Mouse (Mus musculus): ENCODE data around the gene Gpr152.

Gene Gpr152

DNA sequence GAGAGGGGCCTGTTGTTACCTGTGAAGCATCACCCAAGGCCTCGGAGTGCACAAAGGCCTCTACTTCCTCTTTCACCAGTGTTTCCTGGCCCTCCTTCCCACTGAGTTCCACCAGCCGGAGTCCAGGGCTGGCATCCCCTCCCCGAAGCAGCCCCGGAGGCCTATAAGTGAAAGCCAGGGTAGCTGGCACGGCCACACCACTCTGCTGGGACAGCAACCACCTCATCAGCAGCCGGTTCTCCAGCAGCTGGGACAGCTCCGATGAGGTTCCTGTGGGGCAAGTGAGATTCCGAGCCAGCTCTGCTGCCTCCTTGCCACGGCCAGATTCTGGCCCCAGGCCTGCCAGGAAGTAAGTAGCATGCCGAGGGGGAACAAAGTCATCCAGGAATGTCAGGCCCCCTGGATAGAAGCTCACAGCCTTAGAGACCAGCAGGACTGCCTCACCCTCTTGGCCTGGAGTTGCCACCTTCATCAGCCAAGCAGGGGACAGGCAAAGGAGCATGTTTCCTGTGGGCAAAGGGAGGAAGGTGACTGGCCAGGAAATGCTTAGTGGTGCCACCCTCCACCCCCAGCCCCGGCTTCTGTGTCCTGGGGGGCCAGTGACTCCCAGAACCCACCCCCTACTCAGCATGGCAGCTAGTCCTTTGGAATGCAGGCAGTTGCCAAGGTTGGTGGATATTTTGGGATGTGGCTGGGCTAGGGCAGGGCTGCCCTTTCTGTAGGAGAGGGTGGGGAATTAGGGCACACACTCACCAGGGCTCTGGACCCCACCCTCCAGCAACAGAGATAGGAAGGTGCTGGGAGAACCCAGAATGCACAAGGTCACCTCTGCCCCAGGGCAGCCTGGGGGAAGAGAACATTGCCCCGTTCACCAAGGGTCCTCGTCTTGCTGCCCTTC lies 32.1 kb downstream of the Gpr152 start:
- DNase-seq (ENCODE audit: low spot score): no peak

DNA sequence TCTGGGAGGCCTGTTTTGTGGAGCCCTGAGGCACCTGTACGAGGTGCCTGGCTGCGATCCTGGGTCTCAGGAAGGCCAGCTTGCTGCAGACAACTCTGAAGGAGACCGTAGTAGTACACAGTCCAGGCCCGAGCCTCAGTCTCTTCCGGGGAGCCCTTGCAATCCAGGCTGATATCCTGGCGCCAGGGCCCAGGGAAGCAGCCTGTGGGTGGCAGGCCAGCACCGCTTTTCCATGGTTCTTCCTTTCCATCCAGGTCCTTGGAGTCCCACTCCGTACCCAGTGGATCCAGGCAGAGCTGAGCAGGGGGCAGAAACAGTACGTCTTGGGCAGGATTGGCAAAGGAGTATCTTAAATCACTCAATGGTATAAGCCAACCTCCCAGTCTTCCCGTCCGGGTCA lies 33.3 kb downstream of the Gpr152 start:
- DNase-seq (ENCODE audit: low spot score): no peak

DNA sequence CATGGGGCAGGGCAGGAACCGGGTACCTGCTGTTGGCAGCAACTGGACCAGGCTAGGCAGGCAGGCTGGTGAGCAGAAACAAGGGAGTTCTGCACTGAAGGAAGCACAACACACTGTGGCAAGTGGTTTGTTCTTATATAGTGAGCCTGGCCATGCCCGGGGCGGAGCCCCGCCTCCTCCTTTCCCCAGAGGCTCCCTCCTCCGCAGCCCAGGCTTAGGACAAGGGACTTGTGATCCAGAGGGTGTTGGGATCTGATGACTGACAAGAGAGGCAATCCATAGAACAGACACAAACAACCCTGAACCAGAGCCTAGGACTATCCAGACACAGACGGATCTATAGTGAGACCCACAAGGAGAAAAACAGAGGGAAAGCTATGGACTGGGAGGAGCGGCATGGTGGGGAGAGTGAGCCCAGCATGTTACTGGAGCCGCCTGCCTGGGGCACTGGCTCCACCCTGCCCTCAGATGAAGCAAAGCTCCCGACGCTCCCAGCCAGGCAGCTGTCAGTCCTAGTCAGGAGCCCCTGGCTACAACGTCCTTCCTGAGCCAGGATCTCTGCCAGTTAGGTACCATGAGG lies 35.9 kb downstream of the Gpr152 start, which contains the start of gene Carns1:
Carns1 (minus strand) TSS at position 112 of the 580 bp plus-strand sequence.
- no peak for DNase-seq (ENCODE audit: low spot score)

DNA sequence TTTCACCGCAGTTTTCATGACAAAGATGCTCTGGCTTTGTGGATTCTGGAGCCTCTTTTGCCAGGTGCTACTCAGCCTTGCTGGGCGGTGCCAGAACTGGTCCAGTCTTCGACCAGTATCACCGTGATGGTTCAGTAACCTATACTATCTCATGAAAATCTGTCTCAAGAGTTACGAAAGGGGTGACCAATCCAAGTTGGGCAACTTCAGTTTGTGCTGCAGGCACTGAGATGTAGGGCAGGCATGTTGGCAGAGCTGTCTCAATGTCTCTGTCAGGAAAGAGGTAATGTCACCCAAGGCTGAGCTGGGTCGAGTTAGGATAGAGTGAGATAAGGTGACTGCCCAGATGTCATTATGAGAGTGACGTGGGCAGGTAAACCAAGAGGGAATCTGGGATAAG lies 40.8 kb downstream of the Gpr152 start:
- DNase-seq (ENCODE audit: low spot score): no peak

DNA sequence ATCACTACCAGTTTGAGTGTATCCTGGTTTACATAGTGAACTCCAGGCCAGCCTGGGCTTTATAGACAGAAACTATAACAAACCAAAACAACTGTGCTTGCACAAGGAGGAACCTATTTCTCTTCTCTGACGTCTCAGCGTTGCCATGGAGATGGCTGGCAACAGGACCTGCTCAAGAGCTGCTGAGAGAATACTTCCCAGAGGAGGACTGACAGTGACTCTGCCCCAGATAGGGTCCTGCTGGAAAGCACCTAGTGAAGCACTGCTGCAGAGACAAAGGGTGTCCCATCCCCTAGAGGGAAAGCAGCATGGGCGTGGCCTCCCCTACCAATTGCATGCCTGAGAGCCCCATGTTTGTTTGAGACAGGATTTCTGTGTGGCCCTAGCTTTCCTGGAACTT lies 42.3 kb downstream of the Gpr152 start:
- DNase-seq (ENCODE audit: low spot score): peak; percentile 81

DNA sequence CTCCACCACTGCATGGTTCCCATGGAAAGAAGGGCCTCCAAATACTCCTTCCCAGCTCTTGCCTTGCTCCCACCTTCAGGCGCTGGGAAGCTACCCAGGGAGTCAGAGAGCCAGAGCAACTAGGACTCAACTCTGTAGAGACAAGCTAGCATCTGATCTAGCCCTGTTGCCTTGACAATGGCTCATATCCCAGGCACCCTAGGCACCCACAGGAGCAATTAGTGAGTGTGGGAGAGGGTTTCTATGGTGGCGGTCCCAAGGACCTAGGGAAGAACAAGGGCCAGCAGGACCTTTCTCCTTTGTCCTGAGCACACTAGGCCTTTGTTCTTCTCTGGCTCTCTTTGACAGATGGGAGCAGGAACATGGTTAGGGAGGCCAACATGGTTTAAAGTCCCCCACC lies 44.1 kb downstream of the Gpr152 start:
- DNase-seq (ENCODE audit: low spot score): no peak

DNA sequence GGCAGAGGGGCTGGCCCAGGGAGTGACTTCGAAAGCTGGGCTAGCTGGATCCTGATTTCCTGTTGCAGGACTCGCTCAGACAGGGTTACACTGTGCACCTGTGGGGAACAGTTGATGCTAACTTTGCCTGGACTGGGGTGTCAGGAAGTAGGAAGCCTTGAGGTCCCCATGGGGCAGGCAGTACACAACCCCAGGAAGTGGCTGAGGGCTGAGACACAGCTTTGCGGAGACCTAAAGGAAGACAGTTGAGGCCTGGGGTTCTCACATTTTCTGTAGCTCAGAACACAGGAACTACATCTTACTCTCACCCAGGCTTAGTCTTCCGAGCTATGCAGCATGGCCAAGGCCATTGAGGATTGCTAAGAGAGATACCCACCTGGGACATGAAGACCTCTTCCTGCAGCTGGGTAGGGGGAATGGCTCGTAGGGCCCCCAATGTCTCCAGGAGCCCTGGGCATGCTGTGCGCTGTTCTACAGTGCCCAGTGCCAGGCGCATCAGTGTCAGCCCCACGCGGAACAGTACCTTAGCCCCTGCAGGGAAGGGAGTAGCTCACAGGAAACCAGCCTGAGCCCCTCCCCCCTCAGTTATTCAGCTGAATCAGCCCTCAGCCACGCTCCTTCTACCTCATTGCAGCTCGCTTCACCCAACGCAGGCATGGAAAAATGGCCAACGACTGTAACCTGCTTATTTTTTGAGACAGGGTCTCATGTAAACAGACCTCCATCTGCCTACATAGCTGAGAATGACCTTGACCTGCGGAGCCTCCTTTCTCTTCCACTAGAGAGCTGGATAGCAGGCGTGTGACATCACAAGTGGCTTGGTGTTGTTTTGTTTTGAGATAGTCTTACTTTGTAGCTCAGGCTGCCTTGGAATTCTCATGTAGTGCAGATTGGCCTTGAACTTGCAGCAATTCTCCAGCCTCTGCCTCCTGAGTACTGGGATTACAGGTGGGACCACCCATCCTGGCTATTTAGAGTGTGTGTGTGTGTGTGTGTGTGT lies 45.7 kb downstream of the Gpr152 start:
- peak; percentile 52 for DNase-seq (ENCODE audit: low spot score)

DNA sequence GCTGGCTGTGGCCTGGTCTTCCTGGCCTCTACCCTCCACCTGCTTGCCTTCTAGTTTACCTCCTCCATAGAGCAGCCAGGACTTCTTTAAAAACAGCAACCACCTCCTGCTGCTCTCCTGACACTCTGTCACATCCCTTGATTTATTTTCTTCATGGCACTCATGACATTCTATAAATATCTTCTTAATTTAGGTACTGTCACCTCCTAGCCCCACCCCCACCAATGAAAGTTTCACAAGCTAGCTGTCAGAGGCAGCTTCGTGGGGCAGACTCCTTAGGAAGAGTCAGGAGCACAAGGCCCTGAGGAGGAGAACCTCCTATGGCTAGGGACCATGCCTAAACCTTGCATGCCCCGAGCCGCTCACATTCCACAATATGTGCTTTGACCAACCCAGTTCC lies 47.7 kb downstream of the Gpr152 start:
- no peak for DNase-seq (ENCODE audit: low spot score)

DNA sequence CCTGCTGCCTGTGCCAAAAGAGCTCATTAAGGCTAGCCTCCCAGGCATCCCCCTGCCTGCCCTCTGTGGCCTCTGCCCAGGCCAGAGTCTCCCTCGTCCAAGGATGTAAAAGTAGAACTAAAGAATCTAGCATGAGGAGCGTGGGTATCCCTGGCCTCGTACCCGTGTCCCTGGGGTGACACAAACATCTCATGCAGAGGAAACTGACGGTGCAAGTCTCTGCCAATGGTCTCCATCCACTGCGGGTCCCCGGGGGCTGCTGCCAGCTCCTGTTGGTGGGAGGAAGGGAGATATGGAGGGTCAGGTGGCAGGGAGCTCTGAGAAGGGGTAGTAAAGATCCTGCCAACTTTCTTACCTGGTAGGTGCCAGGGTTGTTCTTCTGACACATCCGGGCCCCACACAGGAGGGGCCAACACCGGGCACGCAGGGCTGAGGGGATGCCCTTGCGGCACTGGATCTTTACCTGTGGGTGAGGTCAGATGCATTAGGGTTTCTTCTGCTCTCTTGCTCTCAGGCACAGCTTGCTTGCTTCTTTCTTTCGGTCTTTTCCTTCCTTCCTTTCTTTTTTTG lies 49.5 kb downstream of the Gpr152 start:
- no peak for DNase-seq (ENCODE audit: low spot score)

DNA sequence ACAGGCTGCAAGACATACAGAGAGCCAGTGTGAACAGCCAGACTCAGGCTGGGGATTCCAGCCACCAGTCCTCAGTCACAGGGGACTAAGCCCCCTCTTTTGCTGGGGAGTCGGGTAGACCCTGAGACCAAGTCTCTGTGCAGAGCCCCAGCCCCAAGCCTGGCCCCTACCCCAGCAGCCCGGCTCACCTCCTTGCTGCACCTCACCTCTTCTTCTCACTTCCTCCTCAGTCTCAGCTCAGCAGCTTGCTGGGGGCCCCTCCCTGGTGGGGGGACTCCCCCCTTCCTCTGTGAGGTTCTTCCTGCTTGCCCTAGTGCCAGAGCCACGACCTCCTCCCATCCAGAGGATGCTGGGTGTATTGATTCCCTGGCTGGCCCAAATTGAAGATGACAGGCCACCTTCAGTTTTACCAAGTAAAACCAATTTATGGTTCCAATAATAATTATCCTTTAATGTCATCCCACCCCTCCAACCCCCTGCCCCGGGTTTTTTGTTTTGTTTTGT lies 51.3 kb downstream of the Gpr152 start, which contains the start of gene Tbc1d10c:
Tbc1d10c (minus strand) TSS at position 454 of the 504 bp plus-strand sequence.
- DNase-seq (ENCODE audit: low spot score): peak; percentile 76

DNA sequence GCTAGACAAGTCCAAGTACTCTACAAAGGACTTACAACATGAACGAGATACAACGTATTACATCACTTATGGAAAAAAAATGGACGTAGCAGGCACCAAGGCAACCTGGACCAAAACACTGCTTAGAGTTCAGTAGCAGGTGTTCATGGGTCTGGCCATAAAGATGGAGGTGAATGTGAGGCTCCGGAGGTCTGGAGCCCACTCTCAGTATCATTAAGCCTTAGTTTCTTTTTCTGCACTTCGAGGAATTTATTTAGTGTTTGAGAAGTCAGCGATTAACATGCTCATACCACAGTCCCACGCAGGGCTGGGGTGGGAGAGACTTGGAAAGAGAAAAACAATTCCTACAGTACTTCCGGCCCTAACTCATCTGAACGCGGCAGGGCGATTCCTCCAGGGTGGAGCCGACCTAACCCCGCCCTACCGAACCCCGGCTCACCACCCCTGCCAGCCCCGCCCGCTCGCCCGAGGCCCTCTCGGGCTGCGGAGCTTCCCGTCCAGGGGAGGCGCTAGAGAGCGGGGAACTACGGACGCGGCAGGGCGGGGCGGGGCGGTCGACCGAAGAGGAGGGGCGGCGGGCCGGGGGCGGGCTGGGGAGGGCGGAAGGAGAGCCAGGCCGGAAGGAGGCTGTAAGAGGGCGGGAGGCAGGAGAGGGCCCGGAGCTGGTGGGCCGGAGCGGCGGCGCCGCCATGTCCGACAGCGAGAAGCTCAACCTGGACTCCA lies 52.1 kb downstream of the Gpr152 start, which contains the start of gene Ppp1ca:
Ppp1ca (plus strand) TSS at position 538 of the 723 bp plus-strand sequence.
- peak; percentile 96 for DNase-seq (ENCODE audit: low spot score)

DNA sequence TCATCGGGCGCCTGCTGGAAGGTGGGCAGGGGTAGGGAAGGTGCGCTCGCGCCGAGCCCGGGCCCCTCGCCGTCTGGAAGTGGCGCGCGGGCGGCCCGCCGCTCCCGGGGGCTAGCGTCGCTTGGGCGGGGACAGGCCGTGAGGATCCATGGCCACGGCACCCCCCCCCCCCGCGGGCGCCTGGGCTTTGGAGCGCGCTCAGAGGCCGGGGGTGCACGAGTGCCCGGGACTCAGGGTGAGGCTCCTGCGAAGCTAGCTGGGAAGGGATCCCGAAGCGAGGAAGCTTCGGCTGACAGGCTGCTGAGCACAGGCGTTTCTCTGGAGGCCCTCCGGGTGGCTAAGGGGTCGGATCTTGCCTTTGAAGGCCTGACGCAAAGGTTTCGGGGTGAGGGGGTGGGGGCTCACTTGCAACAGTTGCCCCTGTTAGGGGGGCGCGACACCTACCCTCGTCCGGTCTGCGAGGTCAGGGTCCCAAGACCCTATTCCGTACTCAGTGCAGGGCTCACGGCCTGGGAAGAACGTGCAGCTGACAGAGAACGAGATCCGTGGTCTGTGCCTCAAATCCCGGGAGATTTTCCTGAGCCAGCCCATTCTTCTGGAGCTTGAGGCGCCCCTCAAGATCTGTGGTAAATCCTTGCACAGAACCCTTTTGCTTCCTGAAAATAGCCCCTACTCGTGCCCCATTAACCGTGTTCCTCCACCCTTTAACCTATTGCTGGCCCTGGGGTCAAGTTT lies 52.8 kb downstream of the Gpr152 start:
- DNase-seq (ENCODE audit: low spot score): no peak

DNA sequence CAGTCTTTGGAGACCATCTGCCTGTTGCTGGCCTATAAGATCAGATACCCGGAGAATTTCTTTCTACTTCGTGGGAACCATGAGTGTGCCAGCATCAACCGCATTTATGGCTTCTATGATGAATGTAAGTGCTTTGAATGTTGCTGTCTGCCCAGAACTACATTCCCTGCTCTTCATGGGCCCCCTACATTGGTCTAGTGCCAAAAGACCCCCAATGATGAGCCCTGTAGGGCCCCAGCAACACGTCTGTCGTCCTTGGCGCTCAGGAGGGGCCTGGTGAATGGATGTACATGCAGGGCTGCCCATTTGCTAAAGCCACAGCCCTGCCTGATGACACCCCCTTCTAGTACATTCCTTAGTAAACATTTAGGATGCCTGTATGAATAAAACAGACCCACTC lies 53.5 kb downstream of the Gpr152 start:
- DNase-seq (ENCODE audit: low spot score): no peak

DNA sequence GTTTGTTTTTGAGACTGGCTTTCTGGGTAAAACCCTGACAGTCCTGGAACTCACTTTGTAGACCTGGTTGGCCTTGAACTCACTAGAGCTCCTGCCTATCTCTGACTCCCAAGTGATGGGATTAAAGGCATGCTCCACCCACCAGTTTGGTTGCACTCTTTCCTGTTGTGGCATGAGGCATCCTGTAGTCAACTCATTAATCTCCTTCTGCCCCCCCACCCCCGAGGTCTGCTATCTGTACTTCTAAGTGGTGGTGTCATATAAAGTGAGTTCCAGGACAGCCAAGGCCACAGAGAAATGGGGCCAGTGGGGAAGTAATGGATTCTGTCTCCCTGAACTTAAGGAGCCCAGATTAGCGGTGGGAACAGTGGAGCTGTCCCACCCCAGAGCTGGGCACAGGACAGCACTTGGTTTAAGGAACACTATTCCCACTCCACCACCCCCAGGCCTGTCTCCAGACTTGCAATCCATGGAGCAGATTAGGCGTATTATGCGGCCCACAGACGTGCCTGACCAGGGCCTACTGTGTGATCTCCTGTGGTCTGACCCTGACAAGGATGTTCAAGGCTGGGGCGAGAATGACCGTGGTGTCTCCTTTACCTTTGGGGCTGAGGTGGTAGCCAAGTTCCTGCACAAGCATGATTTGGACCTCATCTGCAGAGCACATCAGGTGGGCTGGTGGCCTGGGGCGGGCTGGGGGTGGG lies 54.6 kb downstream of the Gpr152 start:
- DNase-seq (ENCODE audit: low spot score): no peak

DNA sequence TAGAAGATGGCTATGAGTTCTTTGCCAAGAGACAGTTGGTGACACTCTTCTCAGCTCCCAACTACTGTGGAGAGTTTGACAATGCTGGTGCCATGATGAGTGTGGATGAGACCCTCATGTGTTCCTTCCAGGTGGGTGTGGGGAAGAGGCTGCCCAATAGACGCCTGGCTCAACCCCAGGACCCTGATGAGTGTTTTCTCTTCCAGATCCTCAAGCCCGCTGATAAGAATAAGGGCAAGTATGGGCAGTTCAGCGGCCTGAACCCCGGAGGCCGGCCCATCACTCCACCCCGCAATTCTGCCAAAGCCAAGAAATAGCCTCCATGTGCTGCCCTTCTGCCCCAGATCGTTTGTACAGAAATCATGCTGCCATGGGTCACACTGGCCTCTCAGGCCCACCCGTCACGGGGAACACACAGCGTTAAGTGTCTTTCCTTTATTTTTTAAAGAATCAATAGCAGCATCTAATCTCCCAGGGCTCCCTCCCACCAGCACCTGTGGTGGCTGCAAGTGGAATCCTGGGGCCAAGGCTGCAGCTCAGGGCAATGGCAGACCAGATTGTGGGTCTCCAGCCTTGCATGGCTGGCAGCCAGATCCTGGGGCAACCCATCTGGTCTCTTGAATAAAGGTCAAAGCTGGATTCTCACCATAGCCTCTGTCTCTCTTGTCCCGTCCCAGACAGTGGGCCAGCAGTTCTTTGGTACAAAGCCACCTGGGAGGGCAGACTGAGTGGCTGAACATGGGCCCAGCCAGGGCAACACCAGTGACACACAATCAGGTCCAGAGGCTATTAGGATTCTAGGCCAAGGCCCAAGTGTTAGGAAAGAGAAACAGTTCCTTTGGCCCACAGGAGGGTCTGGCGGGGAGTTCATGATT lies 55.4 kb downstream of the Gpr152 start:
- no peak for DNase-seq (ENCODE audit: low spot score)

Data from lung, postnatal 25 days (tissue).